12 mouse cellular contexts compared by ENCODE assay signal in the genomic region with DNA sequence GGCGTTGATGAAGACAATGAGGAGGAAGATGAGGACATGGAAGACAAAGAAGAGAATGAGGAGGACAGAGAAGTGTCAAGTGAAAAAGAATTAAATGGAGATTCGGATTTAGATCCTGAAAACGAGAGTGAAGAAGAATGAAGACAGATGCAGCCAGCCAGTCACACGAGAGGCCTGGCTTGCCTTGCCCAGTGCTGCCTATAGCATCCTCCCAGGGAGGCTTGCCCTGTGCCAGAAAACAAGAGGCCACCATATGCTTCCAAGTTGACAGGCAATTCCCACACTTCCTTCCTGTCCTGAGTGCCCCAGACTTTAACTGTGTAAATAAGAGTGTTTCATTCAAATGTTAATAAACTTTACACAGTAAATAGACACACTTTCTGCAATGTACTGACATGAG. TPM values are rescaled to one million over a fixed set of nuclear protein-coding genes. Genes with fewer than 3 reads are reported as not detected.
DNase-seq lines count a peak whose midpoint lies in the region.
"Had no signal": no experiment of that assay in that cellular context is flagged by ENCODE, and none has a peak within 500 bp of the region (broad histone marks: within the 10 kb centered on the region; RNA-seq: fewer than 3 reads in every experiment).

No protein-coding gene starts in this region.

- intact Hi-C loops in heart, postnatal 36 days (cut with DNase I), result no loop called here
- intact Hi-C loops in heart, postnatal 10 days (cut with DNase I), result no loop called here

- peak; percentile 75 for DNase-seq in heart, adult 11 months
- no peak for DNase-seq in heart, postnatal 36 days
- DNase-seq in cerebellum, adult 11 months, result peak; percentile 30
- peak; percentile 39 for DNase-seq in cerebellum, adult 8-10 months
- peak; percentile 37 to 61 for DNase-seq in cerebellum, postnatal 14 days
- DNase-seq in lung, adult 18-20 months, result no peak
- DNase-seq in spleen, postnatal 36 days (ENCODE audit: low spot score in 2 of 2), result no peak
- no peak for DNase-seq in heart, postnatal 10 days
- DNase-seq: adrenal gland, postnatal 10 days; heart, postnatal 4 days; kidney, adult 8-10 months had no signal

RNA-seq across cellular contexts. Expression of a gene that starts 15.5 kb away (rescaled TPM):
- 1 to 10 TPM; 3.9 to 5.9 TPM for total RNA-seq in heart, postnatal 36 days (2021)
- 1 to 10 TPM; 1.7 to 2.0 TPM for total RNA-seq in heart, postnatal 10 days (2021)
- total RNA-seq: MEL had no signal

RNA-seq across cellular contexts. Expression of a gene that starts 41.8 kb away (rescaled TPM):
- total RNA-seq in heart, postnatal 36 days (2021), result 10 to 100 TPM; 21.0 to 22.1 TPM
- 10 to 100 TPM; 25.5 to 27.7 TPM for total RNA-seq in heart, postnatal 10 days (2021)

Comparison
In these comparisons a context has a peak if more than half of its experiments do, and no peak if none do; other contexts are left out.
1. DNase-seq: peak in heart, adult 11 months (single experiment), cerebellum, adult 11 months (single experiment), cerebellum, adult 8-10 months (single experiment) and cerebellum, postnatal 14 days (2 of 2); none in heart, postnatal 36 days (0 of 2), lung, adult 18-20 months (0 of 2), spleen, postnatal 36 days (0 of 2) and heart, postnatal 10 days (0 of 2).